Mouse (Mus musculus): ENCODE measurements around the gene Zfp263. TPM values are rescaled to one million over a fixed set of nuclear protein-coding genes. Genes with fewer than 3 reads are reported as not detected.

The Zfp263 gene
- polyA plus RNA-seq, 1 experiment: 4.7 TPM

GRCm38 (mm10) chr16:3771603-3772002, 27.7 kb downstream of the Zfp263 start:
- Histone ChIP-seq H3K27me3 (replicated peaks; ENCODE audit: control insufficient read depth, insufficient read depth, low read length) (no peaks in the 10 kb centered on the region), H3K4me3 (ENCODE audit: insufficient read depth, low read depth, low read length) (no peak overlapping the region), H3K36me3 (ENCODE audit: control insufficient read depth, insufficient read depth, low read length) (no peaks in the 10 kb centered on the region), H3K4me1 (ENCODE audit: control insufficient read depth, insufficient read depth, low read length) (no peaks in the 10 kb centered on the region), H3K27ac (ENCODE audit: insufficient read depth, low read depth, low read length) (no peak overlapping the region)
- no peak for DNase-seq
- TF ChIP-seq POLR2A (IDR thresholded peaks at IDR 0.05; ENCODE audit: low read depth, low read length) (no peak), CTCF (conservative IDR thresholded peaks at IDR 0.05; ENCODE audit: insufficient read depth, insufficient read length, low read depth, low read length) (no peak)
- WGBS: 94% methylated on average over 4 of the region's 4 CpGs

- TF ChIP-seq POLR2A (IDR thresholded peaks at IDR 0.05; ENCODE audit: low read depth, low read length) (no peak), CTCF (conservative IDR thresholded peaks at IDR 0.05; ENCODE audit: insufficient read depth, insufficient read length, low read depth, low read length) (no peak)
- Histone ChIP-seq H3K4me3 (ENCODE audit: insufficient read depth, low read depth, low read length) (no peak overlapping the region), H3K27me3 (replicated peaks; ENCODE audit: control insufficient read depth, insufficient read depth, low read length) (no peaks in the 10 kb centered on the region), H3K27ac (ENCODE audit: insufficient read depth, low read depth, low read length) (no peak overlapping the region), H3K36me3 (ENCODE audit: control insufficient read depth, insufficient read depth, low read length) (no peaks in the 10 kb centered on the region), H3K4me1 (ENCODE audit: control insufficient read depth, insufficient read depth, low read length) (no peaks in the 10 kb centered on the region)
- WGBS: 80% methylated on average over 3 of the region's 3 CpGs
- DNase-seq: no peak
These were observed 32.5 kb downstream of the Zfp263 start for GRCm38 (mm10) chr16:3776365-3776764.

- 39% methylated on average over 3 of the region's 3 CpGs for WGBS
- no peak for TF ChIP-seq POLR2A (IDR thresholded peaks at IDR 0.05; ENCODE audit: low read depth, low read length)
- TF ChIP-seq CTCF (conservative IDR thresholded peaks at IDR 0.05; ENCODE audit: insufficient read depth, insufficient read length, low read depth, low read length): no peak
- Histone ChIP-seq H3K27me3 (replicated peaks; ENCODE audit: control insufficient read depth, insufficient read depth, low read length) (no peaks in the 10 kb centered on the region), H3K4me1 (ENCODE audit: control insufficient read depth, insufficient read depth, low read length) (no peaks in the 10 kb centered on the region), H3K4me3 (ENCODE audit: insufficient read depth, low read depth, low read length) (no peak overlapping the region), H3K27ac (ENCODE audit: insufficient read depth, low read depth, low read length) (no peak overlapping the region), H3K36me3 (ENCODE audit: control insufficient read depth, insufficient read depth, low read length) (no peaks in the 10 kb centered on the region)
- DNase-seq: no peak
These were observed 34.1 kb downstream of the Zfp263 start for GRCm38 (mm10) chr16:3777986-3778385.

GRCm38 (mm10) chr16:3781237-3781636, 37.3 kb downstream of the Zfp263 start:
- Histone ChIP-seq H3K27me3 (replicated peaks; ENCODE audit: control insufficient read depth, insufficient read depth, low read length) (no peaks in the 10 kb centered on the region), H3K36me3 (ENCODE audit: control insufficient read depth, insufficient read depth, low read length) (no peaks in the 10 kb centered on the region), H3K4me3 (ENCODE audit: insufficient read depth, low read depth, low read length) (no peak overlapping the region), H3K4me1 (ENCODE audit: control insufficient read depth, insufficient read depth, low read length) (no peaks in the 10 kb centered on the region), H3K27ac (ENCODE audit: insufficient read depth, low read depth, low read length) (no peak overlapping the region)
- no peak for DNase-seq
- TF ChIP-seq CTCF (conservative IDR thresholded peaks at IDR 0.05; ENCODE audit: insufficient read depth, insufficient read length, low read depth, low read length): no peak
- TF ChIP-seq POLR2A (IDR thresholded peaks at IDR 0.05; ENCODE audit: low read depth, low read length): no peak

- no peaks in the 10 kb centered on the region for H3K27me3 ChIP-seq (replicated peaks; ENCODE audit: control insufficient read depth, insufficient read depth, low read length)
- no peak for TF ChIP-seq POLR2A (IDR thresholded peaks at IDR 0.05; ENCODE audit: low read depth, low read length)
- TF ChIP-seq CTCF (conservative IDR thresholded peaks at IDR 0.05; ENCODE audit: insufficient read depth, insufficient read length, low read depth, low read length): no peak
- H3K36me3 ChIP-seq (ENCODE audit: control insufficient read depth, insufficient read depth, low read length): no peaks in the 10 kb centered on the region
- no peaks in the 10 kb centered on the region for H3K4me1 ChIP-seq (ENCODE audit: control insufficient read depth, insufficient read depth, low read length)
- DNase-seq: no peak
- no peak overlapping the region for H3K27ac ChIP-seq (ENCODE audit: insufficient read depth, low read depth, low read length)
- H3K4me3 ChIP-seq (ENCODE audit: insufficient read depth, low read depth, low read length): no peak overlapping the region
These were observed 44.5 kb downstream of the Zfp263 start for GRCm38 (mm10) chr16:3788394-3788793.

Other genes with a start within 250 kb of the Zfp263 start
- not detected in 2 replicates for gene Olfr161, start 153.1 kb upstream of the Zfp263 start, polyA plus RNA-seq (2012; rRNA removed)
- gene Mefv, start 26.0 kb upstream of the Zfp263 start, polyA plus RNA-seq (2012; rRNA removed): 0.06 TPM in 1 of 2 replicates, not detected in the other
- not detected in 2 replicates for gene Olfr15, start 86.8 kb downstream of the Zfp263 start, polyA plus RNA-seq (2012; rRNA removed)
- 1.1 and 1.3 TPM in 2 replicates for gene Zfp174, start 103.2 kb downstream of the Zfp263 start, polyA plus RNA-seq (2012; rRNA removed)
- gene Naa60, start 128.3 kb downstream of the Zfp263 start, polyA plus RNA-seq (2012; rRNA removed): 69.8 and 73.2 TPM in 2 replicates
- gene Zfp597, start 140.5 kb downstream of the Zfp263 start, polyA plus RNA-seq (2012; rRNA removed): 2.2 and 2.5 TPM in 2 replicates
- gene Gm20695, start 140.6 kb downstream of the Zfp263 start, polyA plus RNA-seq (2012; rRNA removed): not detected in 2 replicates
- 19.5 and 20.7 TPM in 2 replicates for gene 1700037C18Rik, start 164.6 kb downstream of the Zfp263 start, polyA plus RNA-seq (2012; rRNA removed)
- 7.3 and 8.3 TPM in 2 replicates for gene Cluap1, start 164.7 kb downstream of the Zfp263 start, polyA plus RNA-seq (2012; rRNA removed)
- 3.8 and 4.0 TPM in 2 replicates for gene Nlrc3, start 232.5 kb downstream of the Zfp263 start, polyA plus RNA-seq (2012; rRNA removed)